Mouse (Mus musculus) spleen, postnatal 4 days (tissue): ENCODE results near the gene Smpx.
A peak's percentile ranks its signal among the peaks of the same experiment; 100 is the strongest.

Experiments
- DNase-seq, 2 experiments: peaks; one replicate each; pipeline ENCODE4 v3.0.0; 2022; ENCODE audit warnings: low spot score in 2 of 2

The Smpx gene

DNA sequence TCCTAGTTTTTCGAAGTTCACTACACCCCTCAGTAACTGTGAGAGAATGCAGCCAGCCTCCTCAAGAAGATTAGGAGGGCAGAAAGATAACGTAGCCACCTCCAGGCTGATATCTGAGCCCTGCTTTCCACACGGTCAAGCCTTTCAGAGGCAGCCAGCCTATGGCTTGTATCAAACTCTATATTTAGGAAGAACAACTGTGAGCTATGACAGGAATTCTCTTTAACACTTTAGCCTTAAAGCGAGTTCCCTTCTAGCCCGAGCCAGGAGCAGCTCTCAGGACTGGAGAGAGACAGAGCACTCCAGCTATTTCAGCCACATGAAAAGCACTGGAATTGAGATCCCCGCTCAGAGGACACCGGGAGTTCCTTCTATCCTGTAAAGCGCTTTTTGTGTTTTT is at the start of gene Smpx:
Gene Smpx (plus strand): TSS at position 49 of the 400 bp plus-strand sequence.
- no peak for DNase-seq

DNA sequence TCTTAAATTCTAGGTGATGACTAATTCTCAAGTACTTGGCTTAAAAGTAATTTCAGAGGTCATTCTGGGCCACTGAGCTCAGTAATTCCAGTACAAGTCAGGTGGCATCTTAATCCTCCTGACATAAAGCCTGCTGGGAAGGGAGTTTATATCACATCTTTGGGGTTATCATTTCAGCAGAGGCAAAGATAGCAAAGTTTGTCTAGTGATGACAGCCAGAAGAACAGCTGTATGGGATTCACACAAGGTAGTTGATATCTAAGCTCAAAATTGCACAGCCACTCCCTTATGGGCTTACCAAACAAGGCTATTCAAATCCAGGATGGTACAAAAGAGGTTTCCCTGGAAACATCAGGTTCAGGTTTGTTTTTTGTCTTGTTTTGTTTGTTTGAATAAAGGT is 43.7 kb upstream of the Smpx start:
- no peak for DNase-seq

DNA sequence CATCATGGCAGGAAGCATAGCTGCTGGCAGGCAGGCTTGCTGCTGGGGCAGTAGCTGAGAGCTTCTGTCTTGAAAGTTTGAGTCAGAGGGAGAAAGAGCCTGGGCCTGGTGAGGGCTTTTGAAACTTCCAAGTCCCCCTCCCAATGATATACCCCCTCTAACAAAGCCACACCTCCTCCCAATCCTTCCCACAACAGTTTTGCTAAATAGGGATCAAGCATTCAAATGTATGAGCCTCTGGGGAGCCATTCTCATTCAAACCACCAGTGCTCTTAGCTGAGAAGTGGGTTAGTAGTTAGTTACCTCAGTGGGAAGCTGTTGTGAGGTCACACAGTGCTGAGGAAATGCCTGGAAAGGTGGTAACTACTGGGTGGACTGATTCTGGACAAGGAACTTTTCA is 41.4 kb upstream of the Smpx start:
- no peak for DNase-seq

DNA sequence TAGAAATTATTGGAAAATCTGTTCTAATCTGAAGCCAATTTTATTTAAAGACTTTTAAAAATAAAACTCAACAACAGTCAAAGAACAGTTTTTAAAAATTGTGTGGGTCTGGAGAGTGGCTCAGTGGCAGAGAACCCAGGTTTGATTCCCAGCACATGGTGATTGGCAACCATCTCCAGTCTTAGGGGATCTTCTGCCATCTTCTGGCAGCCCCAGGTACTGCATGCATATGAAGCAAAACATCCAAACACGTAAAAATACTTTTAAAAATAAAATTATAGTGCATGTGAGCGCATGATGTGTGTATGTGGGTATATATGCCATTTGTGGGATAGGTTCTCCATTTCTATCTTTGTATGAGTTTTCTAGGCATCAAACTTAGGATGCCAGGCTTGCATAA is 26.9 kb upstream of the Smpx start:
- DNase-seq = no peak

DNA sequence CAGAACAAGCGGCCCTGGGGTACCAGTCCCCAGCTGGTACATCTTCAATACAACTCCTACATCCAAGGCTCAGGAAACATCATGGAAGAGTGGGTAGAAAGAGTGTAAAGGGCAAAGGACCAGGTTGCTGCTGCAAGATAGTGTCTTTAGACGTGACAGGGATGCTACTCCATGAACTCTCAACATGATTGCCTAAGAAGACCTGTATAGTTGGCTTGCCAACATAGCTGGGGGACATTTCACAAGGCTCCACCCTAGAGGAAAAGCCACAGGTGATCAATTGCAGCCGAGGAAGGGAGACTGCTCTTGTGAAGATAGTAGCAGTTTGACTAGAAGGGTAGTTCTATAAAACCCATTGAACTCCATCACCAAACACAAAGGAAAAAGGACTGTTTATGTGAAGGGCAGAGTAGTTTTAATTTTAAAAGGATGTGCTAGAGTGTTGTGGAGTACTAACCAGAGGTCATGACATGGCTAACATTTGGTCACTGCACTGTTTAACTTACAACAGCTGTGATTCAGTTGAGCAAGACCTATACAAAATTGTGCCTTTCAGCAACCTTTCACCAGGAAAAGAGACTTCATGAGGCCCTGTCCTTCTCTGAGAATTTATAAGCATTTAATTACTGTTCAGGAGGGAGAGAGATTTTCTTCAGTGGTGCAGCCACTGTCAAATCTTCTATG is 23.9 kb upstream of the Smpx start:
- no peak for DNase-seq

DNA sequence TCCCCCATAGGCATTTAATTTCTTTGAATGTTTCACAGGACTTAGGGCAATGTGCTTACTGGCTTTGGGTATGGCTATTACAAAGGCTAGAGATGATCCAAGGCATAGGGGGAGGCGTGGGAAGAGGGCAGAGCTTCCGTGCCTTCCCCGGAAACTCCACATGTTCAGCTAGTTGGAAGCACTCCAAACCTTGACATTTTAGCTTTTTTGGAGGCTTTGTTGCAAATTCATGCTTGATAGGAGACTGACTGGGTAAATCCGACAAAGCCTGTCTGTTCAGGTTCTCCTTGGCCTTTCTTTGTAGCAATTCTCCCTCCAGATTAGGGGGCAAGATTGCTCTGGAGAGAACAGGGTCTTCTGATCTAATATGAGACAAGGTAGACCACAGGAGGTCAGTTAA is 7.5 kb upstream of the Smpx start:
- DNase-seq = no peak

DNA sequence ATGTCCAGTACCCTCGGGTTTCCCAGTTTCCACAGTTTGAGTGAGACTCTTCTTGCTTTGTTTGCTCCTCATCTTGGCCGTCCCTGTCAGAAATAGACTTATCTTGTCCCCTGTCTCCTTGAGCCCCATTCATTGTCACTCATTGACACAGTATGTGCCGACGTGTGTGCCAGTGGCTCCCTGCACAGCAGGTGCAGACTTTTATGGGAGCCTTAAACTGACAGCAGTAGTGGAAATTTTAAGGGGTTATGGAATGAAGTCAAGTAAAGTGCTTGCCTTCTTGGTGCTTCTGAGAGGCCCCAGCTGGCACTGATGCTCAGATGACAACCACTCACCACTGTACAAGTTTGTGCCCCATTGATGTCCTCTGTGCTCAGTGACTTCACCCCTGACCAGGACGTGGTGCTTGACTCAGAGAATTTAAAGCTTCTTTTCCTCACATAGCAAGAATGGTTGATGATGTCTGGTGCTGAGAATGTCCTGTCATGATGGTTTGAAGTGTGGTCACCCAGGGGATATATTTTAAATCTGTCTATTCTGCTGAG is 1.0 kb upstream of the Smpx start:
- no peak for DNase-seq

DNA sequence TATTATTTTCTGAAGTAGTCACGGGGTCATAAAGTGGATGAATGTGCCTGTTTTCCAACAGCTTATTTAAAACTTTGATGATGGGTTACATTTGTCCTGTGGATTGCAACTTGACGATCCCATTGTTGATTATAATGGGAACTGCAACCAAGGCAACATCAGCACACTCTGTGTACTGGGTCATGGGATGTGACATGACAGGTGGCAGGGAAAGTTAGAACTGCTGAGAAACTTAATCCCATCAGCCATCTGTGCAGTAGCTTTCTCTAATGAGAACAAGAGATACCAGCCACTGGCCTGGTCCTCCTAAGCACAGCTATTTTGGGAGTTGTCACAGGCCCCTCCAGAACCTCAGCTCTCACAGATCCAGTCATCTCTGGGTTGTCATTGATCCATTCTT is 8.5 kb downstream of the Smpx start:
- DNase-seq = no peak

DNA sequence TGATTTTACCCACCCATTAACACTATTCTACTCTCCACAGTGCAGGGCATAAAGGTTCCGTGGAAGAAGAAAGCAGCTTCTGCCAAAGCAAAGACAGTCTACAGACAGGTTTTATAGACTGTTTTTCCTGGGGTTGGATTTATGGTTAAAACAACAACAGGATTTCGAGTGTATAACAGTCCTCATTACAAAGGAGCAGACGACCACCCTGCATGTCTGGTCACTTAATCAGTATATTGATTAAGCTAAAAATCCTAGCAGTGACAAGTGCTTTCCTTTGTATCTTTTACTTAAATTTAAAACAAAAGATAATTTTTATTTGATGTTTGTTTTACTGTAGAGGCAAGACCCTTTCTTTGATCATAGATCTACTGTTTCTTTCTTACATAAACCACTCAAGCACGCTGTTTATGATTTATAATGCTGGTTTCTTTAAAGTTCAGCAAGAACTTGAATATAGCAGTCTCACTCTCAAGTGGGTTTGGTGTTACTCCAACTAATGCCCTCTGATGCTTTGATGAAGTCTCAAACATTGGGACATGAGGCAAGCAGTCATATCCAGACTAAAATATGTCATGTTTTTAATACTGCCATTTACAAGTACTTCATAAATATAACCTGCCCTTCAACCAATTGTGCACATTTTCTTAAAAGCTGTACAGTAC is 10.0 kb downstream of the Smpx start:
- DNase-seq = no peak

DNA sequence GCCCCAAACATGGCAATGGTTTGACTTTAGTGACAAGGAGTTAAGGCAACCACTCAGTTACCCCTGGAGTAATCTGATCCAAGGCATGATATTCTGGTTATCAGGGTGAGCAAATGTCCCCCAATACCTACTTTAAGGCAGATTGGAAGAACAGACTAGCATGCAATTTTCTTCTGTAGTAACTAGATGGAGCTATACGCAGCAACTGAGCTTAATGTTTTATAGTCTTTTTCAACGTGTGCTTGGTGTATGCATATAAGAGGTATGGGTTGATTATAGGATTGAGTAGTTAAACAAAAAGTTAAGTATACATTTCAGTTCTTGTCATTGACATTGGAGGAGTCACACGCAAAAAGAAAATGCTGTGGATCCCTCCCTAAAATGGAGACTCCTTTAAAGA is 21.2 kb downstream of the Smpx start:
- DNase-seq = no peak

DNA sequence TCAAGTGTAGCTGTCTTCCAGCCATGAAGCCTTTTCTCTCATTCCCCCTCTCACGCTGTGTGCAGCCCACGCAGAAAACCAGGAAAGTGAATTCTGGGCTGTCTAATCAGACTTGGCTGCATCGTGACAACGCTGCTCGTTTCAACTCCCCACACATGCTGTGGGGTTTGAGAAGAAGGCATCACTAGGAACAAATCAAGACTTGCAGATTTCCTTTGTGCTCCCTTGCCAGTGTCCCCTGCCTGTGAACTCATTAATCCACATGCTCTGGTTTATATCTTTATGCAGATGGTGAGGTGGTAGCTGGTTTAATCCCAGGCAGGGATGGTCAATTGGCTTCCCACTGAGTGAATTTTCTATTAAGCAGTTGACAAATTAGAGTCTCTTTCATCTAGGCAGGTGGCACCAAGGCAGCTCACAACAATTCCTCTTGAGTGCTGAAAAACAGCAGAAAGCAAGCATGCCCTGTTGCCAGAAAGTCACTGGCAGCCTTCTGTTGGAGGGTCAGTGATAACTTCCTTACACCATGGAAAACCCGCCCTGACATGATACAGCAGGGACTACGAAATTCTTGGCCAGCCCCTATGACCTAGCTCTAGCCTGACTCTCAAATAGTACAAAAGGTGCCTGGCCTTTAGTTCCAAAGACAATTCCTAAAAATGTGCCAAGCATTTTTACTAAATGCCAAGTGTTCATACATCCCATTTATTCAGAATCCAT is 32.1 kb downstream of the Smpx start:
- DNase-seq = no peak

DNA sequence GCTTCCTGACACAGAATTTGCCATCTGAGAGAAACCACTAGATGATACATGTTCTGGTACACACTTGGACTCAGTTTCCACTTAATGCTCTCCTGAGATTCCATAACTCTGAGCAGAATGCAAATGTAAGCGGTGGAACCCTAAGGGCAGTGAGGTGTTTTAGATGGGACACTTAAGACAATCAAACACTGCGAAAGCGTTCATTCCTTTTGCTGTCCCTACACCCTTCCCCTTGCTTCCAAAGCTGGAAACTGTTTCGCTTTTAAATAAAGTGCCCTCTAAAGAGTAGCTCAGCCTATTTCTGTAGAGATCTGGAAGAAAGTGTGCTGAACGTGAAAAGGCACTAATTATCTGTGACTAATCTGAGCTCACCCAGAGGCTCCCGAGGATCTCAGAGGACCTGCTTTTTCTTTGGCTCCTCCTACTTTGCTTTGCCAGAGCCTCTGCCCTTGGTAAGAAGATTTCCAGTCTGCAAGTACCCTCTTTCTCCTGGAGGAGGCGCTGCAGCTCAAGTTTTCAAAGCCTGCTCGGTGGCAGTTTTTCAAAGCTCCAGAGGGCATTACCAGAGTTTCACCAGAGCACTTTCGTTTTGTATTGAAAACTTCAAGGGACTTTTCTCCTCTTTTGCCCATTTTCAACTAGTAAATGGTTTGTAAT is 33.1 kb downstream of the Smpx start:
- peak; percentile 15 to 66 for DNase-seq

DNA sequence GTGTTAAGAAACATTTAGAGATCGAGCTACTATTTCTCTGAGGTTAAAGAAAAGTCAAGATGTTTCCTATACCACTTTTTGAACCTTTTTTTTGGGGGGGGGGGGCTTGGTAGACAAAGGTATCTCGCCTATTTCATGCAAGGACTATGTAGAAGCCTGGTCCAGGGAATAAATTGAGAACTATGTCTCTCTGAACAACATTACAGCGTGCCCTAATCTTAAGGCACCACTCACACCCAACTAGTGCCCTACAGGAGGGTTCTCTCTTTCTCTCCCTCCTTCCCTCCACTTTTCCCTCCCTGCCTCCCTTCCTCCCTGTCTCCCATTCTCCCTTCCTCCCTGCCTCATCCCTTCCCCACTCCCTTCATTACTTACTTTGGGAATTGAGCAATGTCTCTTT is 33.6 kb downstream of the Smpx start:
- no peak for DNase-seq

DNA sequence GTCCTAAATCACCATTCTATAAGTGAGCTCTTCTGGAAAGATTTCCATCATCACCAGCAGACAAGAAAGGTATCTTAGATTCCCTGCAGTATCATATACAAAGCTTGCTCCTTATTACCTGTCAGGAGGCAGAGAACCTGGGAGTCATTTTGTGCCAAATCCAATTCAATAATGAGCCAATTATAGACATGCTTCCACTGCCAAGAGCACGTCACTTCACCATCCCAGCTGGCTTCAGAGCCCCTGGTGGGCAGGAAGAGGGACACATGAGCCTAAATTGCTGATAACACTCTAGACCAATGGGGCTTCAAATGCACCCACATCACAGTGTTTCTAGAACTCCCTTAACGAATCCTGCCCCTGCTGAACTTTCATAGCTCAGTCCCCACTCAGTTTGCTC is 35.1 kb downstream of the Smpx start:
- DNase-seq = no peak

DNA sequence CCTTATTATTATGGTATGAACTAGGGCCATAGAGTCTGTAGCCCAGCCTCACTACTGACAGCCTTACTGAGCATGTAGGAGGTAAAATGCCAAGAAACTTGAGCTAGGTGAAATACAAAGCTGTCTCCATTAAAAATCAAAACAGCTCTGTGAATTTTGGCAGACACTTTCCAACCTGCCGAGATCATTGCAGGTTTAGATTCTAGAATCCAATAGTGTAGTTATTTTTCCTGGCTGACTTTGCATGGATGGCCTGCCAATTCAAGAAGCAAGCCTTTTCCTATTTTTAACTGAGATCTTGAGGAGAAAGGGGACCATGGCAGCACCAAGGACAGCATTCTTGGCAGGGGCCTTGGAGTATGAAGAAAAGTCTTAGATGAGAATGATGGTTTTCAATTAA is 35.6 kb downstream of the Smpx start:
- DNase-seq = no peak

DNA sequence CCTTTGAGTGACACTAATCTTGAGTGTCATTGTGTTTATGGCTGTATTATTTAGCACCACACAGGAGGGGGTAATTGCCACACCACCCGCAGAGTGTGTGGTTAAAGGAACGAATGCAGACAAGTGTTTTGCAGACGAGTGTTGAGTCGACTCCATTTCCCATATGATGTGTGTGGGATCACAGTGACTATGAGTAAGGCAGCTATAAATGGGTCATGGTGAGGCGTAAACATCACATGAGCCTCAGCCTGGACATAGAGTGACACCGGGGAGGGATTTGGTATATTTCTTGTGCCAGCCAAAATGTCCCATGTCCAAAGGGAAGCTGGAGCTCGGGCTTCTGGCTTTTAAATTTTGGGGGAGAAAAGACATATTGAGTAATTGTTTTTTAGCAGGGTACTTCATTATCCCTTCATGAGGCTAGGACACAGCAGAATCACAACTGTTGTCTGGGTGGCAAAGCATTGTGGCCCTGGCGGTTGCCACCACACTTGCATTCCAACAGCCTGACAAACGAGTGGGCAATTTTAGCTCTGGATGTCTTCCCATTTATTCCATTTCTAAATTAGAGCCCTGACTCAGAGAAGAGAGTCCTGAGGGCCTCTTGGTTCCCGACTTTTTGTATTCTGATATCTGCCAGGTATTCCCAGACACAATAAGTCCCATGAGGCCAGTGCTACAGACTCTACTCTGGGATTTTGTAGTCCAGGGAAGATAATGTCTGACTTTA is 49.3 kb downstream of the Smpx start:
- DNase-seq = no peak

DNA sequence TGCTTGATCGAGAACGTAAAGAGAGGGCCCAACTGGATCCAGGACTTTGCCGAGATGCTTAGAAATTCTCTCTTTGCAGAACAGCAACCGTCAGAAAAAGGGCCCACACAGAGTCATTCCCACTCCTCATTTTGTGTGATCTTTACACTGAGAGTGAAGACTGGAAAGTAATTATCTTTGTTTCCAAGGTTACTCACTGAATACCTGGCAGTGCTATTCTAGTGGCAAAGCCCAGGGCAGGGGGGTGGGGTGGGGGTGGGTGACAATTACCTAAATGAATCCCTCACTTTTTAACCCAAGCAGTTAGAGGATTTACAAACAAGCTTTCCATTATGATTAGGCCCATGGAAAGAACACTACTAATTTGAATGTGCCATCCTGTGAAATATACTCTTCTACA is 55.8 kb downstream of the Smpx start:
- no peak for DNase-seq

DNA sequence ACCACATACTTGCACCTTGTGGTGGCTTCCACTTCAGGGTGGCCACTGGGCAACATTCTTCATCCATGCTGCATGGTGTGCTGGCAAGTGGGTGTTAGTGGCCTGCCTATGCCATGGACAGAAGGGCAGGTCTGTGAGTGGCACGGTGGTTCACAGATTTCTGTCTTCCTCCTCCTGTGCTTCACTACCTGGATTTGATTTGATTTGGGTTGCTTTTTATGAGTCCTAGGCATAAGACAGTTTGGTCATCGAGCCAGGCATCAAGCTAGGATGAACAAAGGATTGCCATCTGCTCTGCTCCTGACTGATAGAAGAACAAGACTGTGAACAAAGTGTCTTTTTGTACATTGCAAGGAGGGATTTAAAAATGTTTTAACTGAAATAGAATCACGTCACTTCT is 63.8 kb downstream of the Smpx start:
- DNase-seq = no peak

DNA sequence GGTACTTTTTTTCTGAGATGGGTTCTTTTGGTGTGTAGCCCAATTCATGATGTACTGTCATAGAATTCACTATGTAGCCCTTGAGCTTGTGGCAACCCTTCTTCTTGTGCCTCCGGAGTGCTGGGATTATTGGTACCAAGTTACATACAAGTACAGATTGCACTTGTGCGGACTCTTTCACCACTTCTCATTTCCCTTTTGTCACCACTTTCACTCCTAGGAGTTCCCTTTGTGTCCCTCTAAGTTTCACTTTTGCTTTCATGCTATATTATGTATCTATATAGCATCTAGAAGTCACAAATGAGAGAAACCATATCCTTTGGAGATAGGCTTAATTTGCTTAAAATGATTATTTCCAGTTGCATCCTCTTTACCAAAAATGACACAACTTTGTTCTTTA is 103.0 kb downstream of the Smpx start:
- no peak for DNase-seq
